In the genomic region with DNA sequence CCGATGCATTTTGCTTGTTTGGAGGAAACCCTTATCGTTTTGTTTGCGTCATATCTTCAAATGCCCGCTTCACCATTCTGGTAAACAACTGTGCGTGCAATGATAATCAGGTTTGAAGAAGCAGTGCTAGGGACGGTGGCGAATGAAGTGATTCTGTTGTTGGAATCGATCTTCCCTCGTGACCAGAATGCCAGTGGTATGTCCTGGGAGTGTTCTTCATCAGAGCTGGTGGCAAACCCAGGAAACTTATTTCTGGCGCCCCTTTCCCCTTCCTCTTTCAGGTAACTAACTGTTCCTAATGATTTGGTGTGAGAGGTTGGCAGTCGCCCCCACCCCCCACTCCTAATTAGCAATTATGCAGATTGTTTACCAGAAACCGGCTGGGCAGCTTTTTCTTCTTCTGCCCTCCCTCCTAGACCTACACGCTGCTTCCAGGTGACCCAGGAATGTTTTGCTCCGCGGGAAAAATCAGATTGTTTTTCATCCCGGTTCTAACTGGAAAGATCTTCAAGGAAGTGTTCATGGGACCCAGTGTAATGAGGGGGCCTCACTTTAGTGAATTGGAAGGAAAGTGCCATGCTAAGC, we compare ENCODE assay signal across 7 mouse cellular contexts.
DNase-seq lines count a peak whose midpoint lies in the region; ATAC-seq and TF ChIP-seq lines count a peak whose summit lies in the region.

No protein-coding gene starts in this region.

- 0 out of 2 replicates have a peak, but pooled peaks cover 3% of the 10 kb centered on the region for H3K36me3 ChIP-seq in ES-Bruce4 (ENCODE audit: control insufficient read depth, insufficient read depth, low read length, poor library complexity, severe bottlenecking)
- no peaks in the 10 kb centered on the region for H3K36me3 ChIP-seq in hindbrain, embryonic 15.5 days
- no peaks in the 10 kb centered on the region for H3K36me3 ChIP-seq in liver, embryonic 16.5 days (ENCODE audit: control insufficient read depth, insufficient read depth)

- no peaks in the 10 kb centered on the region for H3K9me3 ChIP-seq in ES-Bruce4 (replicated peaks; ENCODE audit: control insufficient read depth, insufficient read depth, low read length, poor library complexity, severe bottlenecking)
- no peaks in the 10 kb centered on the region for H3K9me3 ChIP-seq in hindbrain, embryonic 15.5 days
- no peaks in the 10 kb centered on the region for H3K9me3 ChIP-seq in liver, embryonic 16.5 days (replicated peaks; ENCODE audit: control insufficient read depth, low read length)

- no peak for ATAC-seq in hindbrain, embryonic 15.5 days (ENCODE audit: low FRiP score, low read depth)
- no peak for ATAC-seq in liver, embryonic 16.5 days (ENCODE audit: low read depth)

- no peak for TF ChIP-seq POLR2A in ES-Bruce4 (IDR thresholded peaks at IDR 0.05; ENCODE audit: insufficient read depth, low read length)

- H3K4me2 ChIP-seq in hindbrain, embryonic 15.5 days = peak overlapping the region; percentile 71
- H3K4me2 ChIP-seq in liver, embryonic 16.5 days (ENCODE audit: low read depth, low read length) = peak overlapping the region; percentile 56

- H3K27me3 ChIP-seq in ES-Bruce4 (ENCODE audit: control insufficient read depth, insufficient read depth, low read length, poor library complexity, severe bottlenecking) = no peaks in the 10 kb centered on the region
- H3K27me3 ChIP-seq in hindbrain, embryonic 15.5 days = peaks cover 14% of the 10 kb centered on the region
- H3K27me3 ChIP-seq in liver, embryonic 16.5 days (ENCODE audit: control insufficient read depth, insufficient read depth, low read depth, low read length) = no peaks in the 10 kb centered on the region

- peaks cover 2% of the 10 kb centered on the region for H3K4me1 ChIP-seq in ES-Bruce4 (ENCODE audit: control insufficient read depth, insufficient read depth, low read length)
- peaks cover 16% of the 10 kb centered on the region for H3K4me1 ChIP-seq in hindbrain, embryonic 15.5 days (replicated peaks)
- H3K4me1 ChIP-seq in liver, embryonic 16.5 days (ENCODE audit: control insufficient read depth, low read depth, low read length) = peaks cover 14% of the 10 kb centered on the region

- no peak for TF ChIP-seq CTCF in ES-Bruce4 (IDR thresholded peaks at IDR 0.05; ENCODE audit: low read depth, low read length)

- DNase-seq in Muller cell, postnatal 12 days (ENCODE audit: inconsistent ontology term) = peak; percentile 40
- no peak for DNase-seq in cerebellum, postnatal 25 days
- DNase-seq in ovary, postnatal 10 days (ENCODE audit: low spot score) = no peak
- DNase-seq in gastrocnemius, postnatal 4 days (ENCODE audit: low spot score in 2 of 2) = no peak

- 9% methylated on average over 16 of the region's 16 CpGs for WGBS in hindbrain, embryonic 15.5 days
- WGBS in liver, embryonic 16.5 days (ENCODE audit: insufficient replicate concordance) = 19% methylated on average over 16 of the region's 16 CpGs

- peak; percentile 36; the same call in 1 of the 2 replicates for TF ChIP-seq EP300 in ES-Bruce4 (IDR thresholded peaks at IDR 0.05; ENCODE audit: insufficient read depth, low read depth, low read length)

- H3K4me3 ChIP-seq in ES-Bruce4 (ENCODE audit: low read depth, low read length) = peak overlapping the region; percentile 84
- H3K4me3 ChIP-seq in hindbrain, embryonic 15.5 days = peak overlapping the region; percentile 43
- H3K4me3 ChIP-seq in liver, embryonic 16.5 days (ENCODE audit: low read depth, low read length) = peak overlapping the region; percentile 40

- peak overlapping the region; percentile 54 for H3K9ac ChIP-seq in ES-Bruce4 (ENCODE audit: low read depth, poor library complexity, severe bottlenecking)
- H3K9ac ChIP-seq in hindbrain, embryonic 15.5 days = peak overlapping the region; percentile 15; the same call in 1 of the 2 replicates
- H3K9ac ChIP-seq in liver, embryonic 16.5 days (ENCODE audit: low read depth, low read length) = no peak overlapping the region

- H3K27ac ChIP-seq in ES-Bruce4 (ENCODE audit: insufficient read depth, low read length) = peak overlapping the region; percentile 89
- H3K27ac ChIP-seq in hindbrain, embryonic 15.5 days (replicated peaks) = no peak overlapping the region
- H3K27ac ChIP-seq in liver, embryonic 16.5 days (ENCODE audit: low read length) = peak overlapping the region; percentile 5; the same call in 1 of the 2 replicates
